Mouse (Mus musculus): Measurements from ENCODE around the gene Oas3.

Gene Oas3

GRCm38 (mm10) chr5:120751206-120751605 lies 26.3 kb downstream of the Oas3 start:
- no peak for DNase-seq

DNA sequence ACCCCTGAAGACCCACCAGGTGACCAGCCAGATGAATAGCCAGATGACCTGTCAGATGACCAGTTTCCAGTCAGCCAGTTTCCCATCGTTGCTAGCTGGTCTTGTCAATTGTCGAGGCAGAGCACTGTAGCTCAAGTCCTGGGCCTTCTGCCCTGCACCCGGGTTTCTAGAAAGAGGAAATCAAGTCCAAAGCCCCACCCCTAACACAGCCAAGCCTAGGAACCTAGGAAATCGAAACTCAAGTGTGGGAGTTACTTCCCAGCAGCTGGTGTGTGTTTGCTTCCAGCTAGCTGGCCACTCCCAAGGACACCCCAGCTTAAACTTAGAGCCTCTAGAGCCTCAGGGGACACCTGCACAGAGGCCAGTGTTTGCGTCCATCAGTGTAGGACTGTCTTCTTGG lies 27.8 kb downstream of the Oas3 start, which contains the start of gene Oas2:
Oas2 (minus strand) TSS at position 166 of the 400 bp plus-strand sequence.
- DNase-seq, result no peak

DNA sequence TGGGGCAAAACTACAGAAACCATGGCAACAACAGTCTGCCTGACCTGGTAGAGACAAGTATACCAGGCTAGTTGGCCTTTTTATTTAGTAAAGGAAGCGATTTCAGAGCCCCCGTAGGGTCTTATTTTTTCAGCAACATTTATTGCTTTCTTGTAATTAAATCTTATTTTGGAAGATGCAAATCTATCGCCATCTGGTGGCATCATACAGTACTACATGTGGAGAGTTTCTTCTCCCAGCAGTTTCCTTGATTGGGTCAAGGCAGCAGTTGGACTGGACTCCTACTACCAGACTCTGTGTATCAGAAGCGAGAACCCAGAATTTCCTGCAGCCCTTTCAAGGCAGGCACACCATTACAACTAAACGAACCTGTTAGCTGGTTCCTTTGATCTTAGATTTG lies 31.0 kb downstream of the Oas3 start:
- peak; percentile 30 to 50 for DNase-seq

DNA sequence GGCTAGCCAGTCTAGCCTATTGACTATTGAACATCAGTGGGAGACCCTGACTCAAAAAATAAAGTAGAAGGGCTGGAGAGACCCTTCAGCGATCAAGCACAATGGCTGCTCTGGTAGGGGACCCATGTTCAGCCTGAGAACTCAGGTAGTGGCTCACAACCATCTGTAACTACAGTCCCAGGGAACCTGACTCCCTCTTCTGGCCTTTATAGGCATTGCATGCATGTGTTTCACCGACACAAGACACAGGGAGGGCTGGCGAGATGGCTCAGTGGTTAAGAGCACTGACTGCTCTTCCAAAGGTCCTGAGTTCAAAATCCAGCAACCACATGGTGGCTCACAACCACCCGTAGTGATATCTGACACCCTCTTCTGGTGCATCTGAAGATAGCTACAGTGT lies 35.3 kb downstream of the Oas3 start:
- DNase-seq, result peak; percentile 39 to 50

DNA sequence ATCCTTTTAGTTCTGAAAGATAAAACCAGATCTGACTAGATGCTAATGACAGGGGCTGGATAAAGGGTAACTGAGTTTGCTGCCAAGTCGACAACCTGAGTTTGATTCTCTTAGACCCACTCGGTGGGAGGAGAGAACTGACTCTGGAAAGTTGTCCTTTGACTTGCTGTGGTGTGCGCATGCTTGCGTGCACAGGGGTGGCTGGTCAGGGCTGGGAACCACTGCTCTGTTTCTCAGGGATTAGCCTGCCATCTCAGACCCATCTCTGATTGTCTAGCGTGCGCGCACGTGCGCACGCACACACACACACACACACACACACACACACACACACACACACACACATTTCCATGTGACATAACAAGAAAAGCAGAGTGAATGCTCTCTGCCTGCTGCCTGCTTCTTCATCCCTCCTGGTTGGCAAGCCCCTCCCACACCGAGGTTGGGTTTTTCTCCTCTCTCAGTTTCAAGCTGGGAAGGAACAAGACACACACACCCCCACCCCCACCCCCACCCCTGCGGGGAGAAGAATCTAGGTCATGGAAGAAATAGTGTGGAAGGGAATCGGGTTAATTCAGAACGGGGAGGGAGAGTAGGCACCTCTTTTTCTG lies 43.0 kb downstream of the Oas3 start:
- DNase-seq, result no peak

GRCm38 (mm10) chr5:120733696-120734095 lies 43.8 kb downstream of the Oas3 start:
- DNase-seq, result no peak

DNA sequence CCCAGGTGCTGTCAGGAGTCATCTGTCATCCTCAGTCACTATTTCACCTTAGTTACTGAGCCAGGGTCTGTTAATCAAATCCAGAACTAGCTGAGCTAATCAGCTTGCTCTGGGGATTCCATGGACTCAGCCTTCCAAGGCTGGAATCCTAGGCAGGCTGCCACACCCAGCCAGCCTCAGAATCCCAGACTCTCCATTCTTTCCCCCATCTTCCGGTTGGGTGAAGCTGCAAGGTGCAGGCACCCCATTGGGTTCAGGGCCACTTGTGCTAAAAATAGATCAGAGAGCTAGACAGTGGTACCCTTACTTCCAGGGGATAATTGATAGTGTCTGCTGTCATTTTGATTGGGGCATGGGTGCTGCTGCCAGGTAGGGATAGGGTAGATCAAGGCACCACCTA lies 44.7 kb downstream of the Oas3 start:
- no peak for DNase-seq

DNA sequence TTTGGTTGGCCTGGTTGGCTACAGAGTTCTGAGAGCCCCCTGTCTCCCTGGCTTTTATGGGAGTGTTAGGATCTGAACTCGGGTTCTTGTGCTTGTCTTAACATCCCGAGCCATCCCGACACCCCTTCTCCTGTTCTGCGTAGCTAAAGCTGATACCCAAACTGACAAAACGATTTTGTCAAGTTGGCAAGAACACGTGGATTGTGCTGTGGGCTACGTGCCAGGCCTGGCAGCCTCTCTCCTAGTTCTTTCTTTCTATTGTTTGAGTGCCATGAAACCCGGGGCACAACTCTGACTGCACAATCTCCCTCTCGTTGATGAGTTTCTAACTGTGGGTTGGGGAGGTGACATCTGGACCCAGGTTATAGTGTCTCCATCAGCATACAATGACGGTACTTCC lies 48.1 kb downstream of the Oas3 start:
- no peak for DNase-seq

DNA sequence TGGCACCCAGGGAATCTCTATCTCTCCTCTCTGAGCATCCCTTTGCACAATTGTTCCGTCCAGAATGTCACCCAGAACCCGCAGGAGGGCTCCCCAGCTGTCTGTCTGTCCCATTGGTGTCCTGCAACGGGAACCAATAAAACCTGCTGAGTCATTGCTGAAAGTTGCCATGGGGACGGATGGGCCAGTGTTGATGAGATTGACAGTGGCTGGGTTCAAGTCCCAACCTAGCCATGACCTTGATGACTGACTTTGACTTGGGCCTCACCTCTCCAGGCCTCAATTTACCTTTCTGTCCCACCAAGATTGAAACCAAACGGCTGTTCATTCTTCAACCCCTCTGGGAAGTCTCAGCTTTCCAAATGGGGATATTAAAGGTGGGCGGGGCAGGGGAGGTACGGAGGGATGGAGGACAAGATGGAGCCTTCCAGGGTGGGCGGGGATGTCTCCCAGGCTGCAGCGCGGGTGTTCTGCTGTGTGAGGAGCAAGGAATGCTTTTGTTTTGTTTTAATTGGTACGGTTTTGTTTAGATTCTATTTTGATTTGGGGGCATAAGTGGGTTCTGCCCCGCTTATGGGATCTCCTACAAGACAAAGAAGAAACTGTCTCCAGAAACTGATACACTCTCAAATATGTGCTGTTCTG lies 51.5 kb downstream of the Oas3 start:
- no peak for DNase-seq

- no peak for DNase-seq
Observed at GRCm38 (mm10) chr5:120721005-120721404, 56.5 kb downstream of the Oas3 start.

- peak; percentile 33 to 48 for DNase-seq
Observed at GRCm38 (mm10) chr5:120718600-120719378, 58.7 kb downstream of the Oas3 start.

GRCm38 (mm10) chr5:120717136-120717535 lies 60.3 kb downstream of the Oas3 start:
- DNase-seq, result no peak

DNA sequence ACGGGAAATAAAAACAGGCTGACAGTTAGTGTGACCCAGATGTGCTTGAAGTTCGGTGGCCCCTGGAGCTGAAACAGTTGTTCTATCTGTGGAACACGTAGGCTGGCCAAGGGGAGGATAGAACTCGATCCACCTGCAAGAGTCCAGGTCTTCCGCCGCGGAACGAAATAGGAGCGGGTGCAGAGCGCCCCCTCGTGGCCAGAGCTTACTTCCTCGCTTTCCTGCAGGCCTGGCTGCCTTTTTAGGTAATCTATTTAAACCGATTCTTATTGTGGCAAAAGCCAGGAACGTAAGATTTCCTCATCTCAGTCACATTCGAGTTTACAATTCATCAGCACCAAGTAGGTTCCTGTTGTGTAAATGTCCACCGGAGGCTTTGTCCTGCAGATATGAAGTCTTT lies 63.1 kb downstream of the Oas3 start:
- DNase-seq, result peak; percentile 87 to 89

- peak in 1 of 2 experiments; percentile 25 for DNase-seq
Observed at GRCm38 (mm10) chr5:120712721-120713120, 64.7 kb downstream of the Oas3 start.

GRCm38 (mm10) chr5:120711827-120712226 lies 65.6 kb downstream of the Oas3 start, which contains the start of gene Dtx1:
Gene Dtx1 (minus strand): TSS chr5:120711927.
- no peak for DNase-seq

DNA sequence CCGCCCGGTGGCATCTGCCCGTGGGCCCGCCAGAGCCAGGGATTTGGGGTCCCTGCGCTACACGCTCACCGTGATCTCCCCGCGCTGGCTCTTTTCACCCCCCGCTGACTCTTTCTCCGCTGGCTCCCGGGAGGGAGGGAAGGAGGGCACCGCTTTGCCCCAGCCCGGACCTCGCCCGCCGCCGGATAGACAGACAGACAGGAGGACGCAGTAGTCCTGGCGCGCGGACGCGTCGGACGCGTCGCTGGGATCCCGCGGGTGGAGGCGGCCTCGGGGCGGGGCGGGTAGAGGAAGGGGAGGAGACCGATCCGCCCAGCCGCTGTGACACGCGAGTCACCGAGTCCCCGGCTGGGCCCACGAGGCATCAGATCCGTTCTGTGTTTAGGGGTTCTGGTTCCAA lies 66.0 kb downstream of the Oas3 start:
- peak; percentile 49 to 64 for DNase-seq

GRCm38 (mm10) chr5:120710826-120711248 lies 66.6 kb downstream of the Oas3 start:
- no peak for DNase-seq

- peak; percentile 53 to 69 for DNase-seq
Observed at GRCm38 (mm10) chr5:120710161-120710825, 67.2 kb downstream of the Oas3 start.

- DNase-seq, result no peak
Observed at GRCm38 (mm10) chr5:120706976-120707375, 70.5 kb downstream of the Oas3 start.

DNA sequence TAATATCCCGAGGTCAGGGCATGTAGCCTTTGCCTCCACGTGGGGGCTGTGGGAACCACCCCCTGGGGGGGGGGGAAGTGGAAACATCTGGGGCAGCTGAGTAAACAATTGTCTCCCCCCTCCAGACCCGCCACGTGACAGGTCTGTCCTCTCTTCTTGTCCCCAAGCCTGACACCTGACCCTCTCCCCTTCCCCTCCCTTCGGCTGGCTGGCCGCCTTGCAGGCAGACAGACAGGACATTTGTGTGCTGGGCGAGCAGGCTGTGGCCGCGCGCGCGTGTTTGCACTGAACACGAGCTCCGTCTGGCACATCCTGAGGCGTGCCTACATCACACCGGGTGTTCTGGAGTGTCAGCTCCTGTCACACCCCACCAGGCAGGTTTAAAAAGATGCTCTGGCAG lies 70.9 kb downstream of the Oas3 start:
- peak; percentile 32 to 52 for DNase-seq

GRCm38 (mm10) chr5:120704421-120704820 lies 73.0 kb downstream of the Oas3 start:
- no peak for DNase-seq

DNA sequence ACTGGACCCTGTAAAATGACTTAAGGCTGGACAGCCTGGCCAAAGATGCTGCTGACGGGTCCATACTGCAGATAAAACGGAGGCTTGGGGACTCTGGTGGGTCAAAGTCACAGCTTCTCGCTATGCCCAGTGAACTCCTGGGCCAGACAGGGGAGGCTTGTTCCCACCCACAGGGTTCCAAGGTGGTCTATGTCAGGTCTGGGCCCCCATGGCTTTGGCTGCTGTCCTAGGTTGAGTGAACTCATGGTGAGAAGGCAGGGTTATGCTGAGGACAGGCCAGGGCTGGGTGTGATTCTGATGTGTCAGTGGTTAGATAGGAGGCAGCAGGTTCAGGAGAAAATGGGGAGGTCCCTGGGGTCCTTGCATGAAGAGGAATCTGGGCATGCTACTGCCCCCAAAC lies 73.8 kb downstream of the Oas3 start:
- DNase-seq, result no peak

All from kidney, postnatal 4 days (tissue).